Mouse (Mus musculus) MEL (cell line): ENCODE measurements around the gene Actrt2. TPM values are rescaled to one million over a fixed set of nuclear protein-coding genes. Genes with fewer than 3 reads are reported as not detected.

Experiments
- DNase-seq: peaks from one replicate; pipeline ENCODE4 v3.0.0; 2011; ENCODE audit warnings: low read depth, low spot score
- H3K27ac ChIP-seq: 2 replicates; pipeline ENCODE4 v1.5.1; 2012; ENCODE audit warnings: low read depth, mild to moderate bottlenecking, control low read depth, low read length, moderate library complexity; ENCODE audit not compliant: control insufficient read depth
- H3K27me3 ChIP-seq, 2 experiments: fragments of 150-350 bp in 1 of 2; sonication (generic) in 1 of 2; 2 replicates each; pipeline ENCODE4 v1.6.1; 2012; ENCODE audit warnings: low read length in 2 of 2, mild to moderate bottlenecking in 2 of 2, improper control_type of control experiment in 1 of 2, moderate library complexity in 1 of 2; ENCODE audit not compliant: insufficient read depth in 2 of 2, control insufficient read depth in 1 of 2
- H3K36me3 ChIP-seq, 2 experiments: 2 replicates each; pipeline ENCODE4 v1.6.1; 2012 to 2014; ENCODE audit warnings: low read length in 2 of 2, improper control_type of control experiment in 1 of 2, inconsistent platforms in 1 of 2, mild to moderate bottlenecking in 1 of 2; ENCODE audit not compliant: insufficient read depth in 2 of 2, control insufficient read depth in 1 of 2
- H3K4me1 ChIP-seq, 2 experiments: fragments of 150-350 bp in 1 of 2; sonication (generic) in 1 of 2; 2 replicates each; pipeline ENCODE4 v1.6.1; 2012; ENCODE audit warnings: low read length in 2 of 2, improper control_type of control experiment in 1 of 2, mild to moderate bottlenecking in 1 of 2; ENCODE audit not compliant: insufficient read depth in 2 of 2, control insufficient read depth in 1 of 2
- H3K4me3 ChIP-seq, 2 experiments: fragments of 150-350 bp in 1 of 2; sonication (generic) in 1 of 2; 2 replicates each; pipeline ENCODE4 v1.5.1; 2012; ENCODE audit warnings: low read depth in 2 of 2, low read length in 2 of 2, mild to moderate bottlenecking in 2 of 2, moderate library complexity in 2 of 2, control low read depth in 1 of 2, improper control_type of control experiment in 1 of 2; ENCODE audit not compliant: control insufficient read depth in 1 of 2, insufficient read depth in 1 of 2
- H3K79me2 ChIP-seq: 2 replicates; pipeline ENCODE4 v1.6.1; 2012; ENCODE audit warnings: mild to moderate bottlenecking, low read length, moderate library complexity; ENCODE audit not compliant: control insufficient read depth, poor library complexity, insufficient read depth
- H3K9ac ChIP-seq: 2 replicates; pipeline ENCODE4 v1.6.1; 2012; ENCODE audit warnings: low read depth, mild to moderate bottlenecking, control low read depth, low read length, moderate library complexity; ENCODE audit not compliant: control insufficient read depth, poor library complexity, severe bottlenecking
- H3K9me3 ChIP-seq: fragments of 150-350 bp; sonication (generic); replicated peaks from 2 replicates; pipeline ENCODE4 v1.6.1; 2012; ENCODE audit warnings: mild to moderate bottlenecking, low read length, improper control_type of control experiment, moderate library complexity; ENCODE audit not compliant: insufficient read depth
- BHLHE40 ChIP-seq: IDR thresholded peaks from 2 replicates; pipeline ENCODE4 v1.6.1; 2012; ENCODE audit warnings: low read depth, mild to moderate bottlenecking, inconsistent platforms, low read length, improper control_type of control experiment, borderline replicate concordance
- CHD1 ChIP-seq: IDR thresholded peaks from 2 replicates; pipeline ENCODE4 v1.6.1; 2012; ENCODE audit warnings: low read depth, mild to moderate bottlenecking, inconsistent platforms, low read length, improper control_type of control experiment
- CTCF ChIP-seq, 3 experiments: IDR thresholded peaks in 2 of 3; conservative IDR thresholded peaks in 1 of 3; 2 replicates each; pipeline ENCODE4 v1.5.1; 2011 to 2012; ENCODE audit warnings: low read length in 3 of 3, low read depth in 2 of 3, mild to moderate bottlenecking in 2 of 3, improper control_type of control experiment in 1 of 3, inconsistent platforms in 1 of 3, mixed read lengths in 1 of 3, moderate library complexity in 1 of 3; ENCODE audit not compliant: control insufficient read depth in 1 of 3, insufficient read depth in 1 of 3, poor library complexity in 1 of 3, severe bottlenecking in 1 of 3
- E2F4 ChIP-seq: IDR thresholded peaks from 2 replicates; pipeline ENCODE4 v1.6.1; 2011; ENCODE audit warnings: low read depth, low read length, improper control_type of control experiment, borderline replicate concordance
- ELF1 ChIP-seq: IDR thresholded peaks from 2 replicates; pipeline ENCODE4 v1.6.1; 2014; ENCODE audit warnings: low read depth, mild to moderate bottlenecking, inconsistent platforms, low read length, improper control_type of control experiment, moderate library complexity
- GABPA ChIP-seq: IDR thresholded peaks from 2 replicates; pipeline ENCODE4 v1.6.1; 2012; ENCODE audit warnings: low read depth, mild to moderate bottlenecking, inconsistent platforms, low read length, improper control_type of control experiment, moderate library complexity
- GATA1 ChIP-seq: IDR thresholded peaks from 2 replicates; pipeline ENCODE4 v1.6.1; 2011; ENCODE audit warnings: low read depth, low read length, improper control_type of control experiment
- HCFC1 ChIP-seq: IDR thresholded peaks from 2 replicates; pipeline ENCODE4 v1.6.1; 2012; ENCODE audit warnings: low read depth, mild to moderate bottlenecking, inconsistent platforms, low read length, improper control_type of control experiment, moderate library complexity
- MAZ ChIP-seq: IDR thresholded peaks from 2 replicates; pipeline ENCODE4 v1.6.1; 2012; ENCODE audit warnings: low read depth, mild to moderate bottlenecking, inconsistent platforms, low read length, improper control_type of control experiment
- MEF2A ChIP-seq: IDR thresholded peaks from 2 replicates; pipeline ENCODE4 v1.6.1; 2014; ENCODE audit warnings: low read depth, mild to moderate bottlenecking, inconsistent platforms, low read length, improper control_type of control experiment; ENCODE audit not compliant: poor library complexity, insufficient replicate concordance, severe bottlenecking; ENCODE audit errors: extremely low read depth
- MYB ChIP-seq: IDR thresholded peaks from 2 replicates; pipeline ENCODE4 v1.6.1; 2011; ENCODE audit warnings: mild to moderate bottlenecking, low read depth, low read length, improper control_type of control experiment
- NELFE ChIP-seq: IDR thresholded peaks from 2 replicates; pipeline ENCODE4 v1.6.1; 2011; ENCODE audit warnings: low read depth, low read length, improper control_type of control experiment
- NRF1 ChIP-seq: IDR thresholded peaks from 2 replicates; pipeline ENCODE4 v1.6.1; 2014; ENCODE audit warnings: low read depth, mild to moderate bottlenecking, inconsistent platforms, low read length, improper control_type of control experiment, moderate library complexity; ENCODE audit not compliant: poor library complexity, insufficient read depth, severe bottlenecking
- POLR2A ChIP-seq, 2 experiments: IDR thresholded peaks; 2 replicates each; pipeline ENCODE4 v1.6.1; 2011 to 2012; ENCODE audit warnings: low read length in 2 of 2, mild to moderate bottlenecking in 2 of 2, control low read depth in 1 of 2, improper control_type of control experiment in 1 of 2, low read depth in 1 of 2, moderate library complexity in 1 of 2; ENCODE audit not compliant: control insufficient read depth in 1 of 2, insufficient read depth in 1 of 2, poor library complexity in 1 of 2
- POLR2AphosphoS2 ChIP-seq: IDR thresholded peaks from 2 replicates; pipeline ENCODE4 v1.6.1; 2011; ENCODE audit warnings: low read length, improper control_type of control experiment
- POLR2AphosphoS5 ChIP-seq: IDR thresholded peaks from 2 replicates; pipeline ENCODE4 v1.6.1; 2012; ENCODE audit warnings: low read depth, borderline replicate concordance, mild to moderate bottlenecking, inconsistent platforms, low read length, moderate library complexity, mixed read lengths
- RCOR1 ChIP-seq: IDR thresholded peaks from 2 replicates; pipeline ENCODE4 v1.6.1; 2012; ENCODE audit warnings: low read depth, mild to moderate bottlenecking, inconsistent platforms, low read length, improper control_type of control experiment
- SIN3A ChIP-seq: IDR thresholded peaks from 2 replicates; pipeline ENCODE4 v1.6.1; 2012; ENCODE audit warnings: low read length, improper control_type of control experiment, inconsistent platforms
- TBP ChIP-seq: IDR thresholded peaks from 2 replicates; pipeline ENCODE4 v1.8.0; 2011; ENCODE audit warnings: low read depth, low read length, improper control_type of control experiment
- TCF12 ChIP-seq: IDR thresholded peaks from 2 replicates; pipeline ENCODE4 v1.6.1; 2014; ENCODE audit warnings: low read depth, mild to moderate bottlenecking, inconsistent platforms, low read length, improper control_type of control experiment, moderate library complexity
- UBTF ChIP-seq: IDR thresholded peaks from 2 replicates; pipeline ENCODE4 v1.6.1; 2012; ENCODE audit warnings: low read depth, mild to moderate bottlenecking, inconsistent platforms, low read length, improper control_type of control experiment, moderate library complexity, borderline replicate concordance; ENCODE audit not compliant: insufficient read depth
- USF1 ChIP-seq: IDR thresholded peaks from 2 replicates; pipeline ENCODE4 v1.6.1; 2014; ENCODE audit warnings: low read depth, mild to moderate bottlenecking, inconsistent platforms, low read length, improper control_type of control experiment, moderate library complexity
- USF2 ChIP-seq, 2 experiments: IDR thresholded peaks; 2 replicates each; pipeline ENCODE4 v1.6.1; 2011 to 2012; ENCODE audit warnings: improper control_type of control experiment in 2 of 2, low read length in 2 of 2, borderline replicate concordance in 1 of 2, inconsistent platforms in 1 of 2, low read depth in 1 of 2, mild to moderate bottlenecking in 1 of 2; ENCODE audit not compliant: insufficient read depth in 1 of 2
- ZC3H11A ChIP-seq: IDR thresholded peaks from 2 replicates; pipeline ENCODE4 v1.6.1; 2012; ENCODE audit warnings: low read depth, mild to moderate bottlenecking, inconsistent platforms, low read length, improper control_type of control experiment
- ZKSCAN1 ChIP-seq: IDR thresholded peaks from 2 replicates; pipeline ENCODE4 v1.6.1; 2012; ENCODE audit warnings: low read depth, mild to moderate bottlenecking, inconsistent platforms, low read length, improper control_type of control experiment, moderate library complexity
- ZNF384 ChIP-seq: IDR thresholded peaks from 2 replicates; pipeline ENCODE4 v1.6.1; 2012; ENCODE audit warnings: low read depth, mild to moderate bottlenecking, inconsistent platforms, low read length, improper control_type of control experiment
- polyA plus RNA-seq, 2 experiments: library from polyadenylated mRNA; stranded (reverse) in 1 of 2; unstranded in 1 of 2; fragments of >175 nt in 1 of 2; fragments of >200 nt in 1 of 2; gene quantifications; 2 replicates each; pipeline versions ENCODE4 v1.2.1 to v1.2.4; 2012; ENCODE audit warnings: low replicate concordance in 2 of 2, low read depth in 1 of 2; ENCODE audit not compliant: insufficient read length in 2 of 2, insufficient read depth in 1 of 2, missing spikeins in 1 of 2
- total RNA-seq: library from RNA; depleted of rRNA; stranded (reverse); fragments of 300-350 nt; gene quantifications from 2 replicates; pipeline ENCODE4 v1.2.3, GENCODE M21; 2012

The Actrt2 gene
- total and polyA plus RNA-seq, 3 experiments: not detected

- Histone ChIP-seq H3K4me1 (no peaks in the 10 kb centered on the region), H3K36me3 (no peaks in the 10 kb centered on the region), H3K27me3 (no peaks in the 10 kb centered on the region), H3K79me2 (no peaks in the 10 kb centered on the region), H3K27ac (no peak overlapping the region), H3K9ac (no peak overlapping the region), H3K4me3 (no peak overlapping the region), H3K9me3 (no peaks in the 10 kb centered on the region)
- TF ChIP-seq E2F4 (no peak), NELFE (no peak), MAZ (no peak), SIN3A (no peak), USF1 (no peak), BHLHE40 (no peak), ZNF384 (no peak), ZC3H11A (no peak), GATA1 (no peak), NRF1 (no peak), UBTF (no peak), USF2 (IDR thresholded peaks at IDR 0.05; ENCODE audit: borderline replicate concordance in 1 of 2, insufficient read depth in 1 of 2, low read depth in 1 of 2, low read length in 2 of 2) (no peak), ZKSCAN1 (no peak), TBP (no peak)
- no peak for DNase-seq
Observed at GRCm38 (mm10) chr4:154627419-154628142, 40.1 kb downstream of the Actrt2 start.

GRCm38 (mm10) chr4:154626282-154626681, 41.4 kb downstream of the Actrt2 start:
- Histone ChIP-seq H3K4me3 (no peak overlapping the region), H3K9ac (no peak overlapping the region), H3K36me3 (no peaks in the 10 kb centered on the region)
- no peak for DNase-seq
- TF ChIP-seq TBP (no peak), POLR2AphosphoS2 (no peak), USF2 (IDR thresholded peaks at IDR 0.05; ENCODE audit: borderline replicate concordance in 1 of 2, insufficient read depth in 1 of 2, low read depth in 1 of 2, low read length in 2 of 2) (no peak), HCFC1 (no peak), CHD1 (no peak), SIN3A (no peak), POLR2AphosphoS5 (no peak), BHLHE40 (no peak), RCOR1 (no peak), MYB (no peak), MEF2A (no peak), POLR2A (IDR thresholded peaks at IDR 0.05; ENCODE audit: control insufficient read depth in 1 of 2, insufficient read depth in 1 of 2, low read depth in 1 of 2, low read length in 2 of 2, poor library complexity in 1 of 2) (no peak), E2F4 (no peak), GABPA (no peak), CTCF (IDR thresholded peaks at IDR 0.05 in 2 of 3, conservative IDR thresholded peaks at IDR 0.05 in 1 of 3; ENCODE audit: control insufficient read depth in 1 of 3, insufficient read depth in 1 of 3, low read depth in 2 of 3, low read length in 3 of 3, poor library complexity in 1 of 3, severe bottlenecking in 1 of 3) (no peak), ELF1 (no peak), TCF12 (no peak), GATA1 (no peak)
- TF ChIP-seq, all 39 proteins: peak for 0
- H3K4me1 ChIP-seq: no peaks in the 10 kb centered on the region
- H3K27me3 ChIP-seq: no peaks in the 10 kb centered on the region
- no peak overlapping the region for H3K27ac ChIP-seq
- H3K79me2 ChIP-seq: no peaks in the 10 kb centered on the region
- no peaks in the 10 kb centered on the region for H3K9me3 ChIP-seq
